Mouse (Mus musculus) brain, embryonic 14.5 days (tissue): ENCODE measurements at regions not wholly inside any gene's neighbourhood (a gene's known extent, or its start where the extent isn't known, plus 50 kb on each side); places are given as distances from the start of the nearest gene placed in this dataset.

Experiments used
- CTCF ChIP-seq: fragments of 200-500 bp; IDR thresholded peaks from 2 replicates; pipeline ENCODE4 v1.5.1; 2012; ENCODE audit warnings: inconsistent platforms, mild to moderate bottlenecking, moderate library complexity, borderline replicate concordance; ENCODE audit not compliant: insufficient read depth, insufficient read length; ENCODE audit errors: extremely low read depth
- POLR2A ChIP-seq: fragments of 200-500 bp; IDR thresholded peaks from 2 replicates; pipeline ENCODE4 v1.6.1; 2012; ENCODE audit warnings: mild to moderate bottlenecking, inconsistent platforms, borderline replicate concordance; ENCODE audit not compliant: poor library complexity, insufficient read depth, insufficient read length, severe bottlenecking; ENCODE audit errors: extremely low read depth

DNA sequence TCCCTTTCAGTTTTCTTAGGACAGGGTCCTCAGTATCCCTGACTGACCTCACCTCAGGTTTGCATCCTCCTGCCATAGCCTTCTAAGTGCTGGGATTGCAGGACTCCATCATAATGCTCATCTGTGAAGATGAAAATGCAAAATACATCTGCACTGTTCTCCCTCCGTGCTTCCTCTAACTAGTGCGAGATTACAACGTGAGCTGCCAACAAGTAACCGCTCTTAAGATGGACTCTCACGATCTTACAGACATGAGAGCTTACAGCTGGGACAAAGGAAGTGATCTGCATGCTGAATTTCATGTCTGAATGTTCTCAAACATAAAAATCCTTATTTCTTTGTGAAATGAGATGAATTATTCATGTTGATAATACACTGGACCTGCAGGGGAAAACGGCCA, 86.1 kb upstream of the Zc3h12c start:
- TF ChIP-seq POLR2A (no peak), CTCF (no peak)
